Mouse (Mus musculus) kidney, adult 2 months (tissue): ENCODE data around the gene Wfdc12. TPM values are rescaled to one million over a fixed set of nuclear protein-coding genes. Genes with fewer than 3 reads are reported as not detected.

Source experiments
- DNase-seq: peaks from one replicate; pipeline ENCODE4 v3.0.0; 2021
- H3K27ac ChIP-seq: fragments of 200-500 bp; 2 replicates; pipeline ENCODE4 v1.5.1; 2012; ENCODE audit warnings: low read depth, low read length, control low read depth, inconsistent platforms; ENCODE audit not compliant: insufficient read depth
- H3K27me3 ChIP-seq: fragments of 200-500 bp; replicated peaks from 2 replicates; pipeline ENCODE4 v1.6.1; 2012; ENCODE audit warnings: mild to moderate bottlenecking, moderate library complexity, low read length, inconsistent platforms; ENCODE audit not compliant: control insufficient read depth, insufficient read depth
- H3K36me3 ChIP-seq: fragments of 200-500 bp; 2 replicates; pipeline ENCODE4 v1.6.1; 2012; ENCODE audit warnings: mild to moderate bottlenecking, moderate library complexity, low read length, inconsistent platforms; ENCODE audit not compliant: control insufficient read depth, insufficient read depth
- H3K4me1 ChIP-seq: fragments of 200-500 bp; 2 replicates; pipeline ENCODE4 v1.6.1; 2011; ENCODE audit warnings: low read length; ENCODE audit not compliant: control insufficient read depth, insufficient read depth
- H3K4me3 ChIP-seq: fragments of 200-500 bp; 2 replicates; pipeline ENCODE4 v1.5.1; 2011; ENCODE audit warnings: mild to moderate bottlenecking, low read depth, low read length, control low read depth; ENCODE audit not compliant: insufficient read depth
- CTCF ChIP-seq: fragments of 200-500 bp; conservative IDR thresholded peaks from 2 replicates; pipeline ENCODE4 v1.5.1; 2011; ENCODE audit warnings: low read depth, mild to moderate bottlenecking, control low read depth, low read length, moderate library complexity, mixed read lengths; ENCODE audit not compliant: insufficient read depth, insufficient read length
- POLR2A ChIP-seq: fragments of 200-500 bp; IDR thresholded peaks from one replicate; pipeline ENCODE4 v1.6.1; 2011; ENCODE audit warnings: low read depth, low read length, control low read depth
- WGBS: fragments of 180-500 bp; shearing (Covaris S2); methylation state at CpG from one replicate; pipeline ENCODE4 v1.1.7; 2018; 5-methylcytosine and 5-hydroxymethylcytosine counted together
- polyA plus RNA-seq: library from polyadenylated mRNA; depleted of rRNA; stranded (reverse); fragments of >200 nt; gene quantifications from 2 replicates; pipeline ENCODE4 v1.2.3, GENCODE M21; 2012; rRNA removed

The Wfdc12 gene
- polyA plus RNA-seq, 1 experiment: not detected

GRCm38 (mm10) chr2:164150086-164150760 lies 40.2 kb downstream of the Wfdc12 start:
- TF ChIP-seq POLR2A: no peak
- TF ChIP-seq CTCF: no peak
- no peak for DNase-seq
- Histone ChIP-seq H3K4me1 (no peaks in the 10 kb centered on the region), H3K36me3 (0 out of 2 replicates have a peak, but pooled peaks cover 3% of the 10 kb centered on the region), H3K27ac (no peak overlapping the region), H3K4me3 (no peak overlapping the region), H3K27me3 (no peaks in the 10 kb centered on the region)
- WGBS: 73% methylated on average over 14 of the region's 14 CpGs

DNA sequence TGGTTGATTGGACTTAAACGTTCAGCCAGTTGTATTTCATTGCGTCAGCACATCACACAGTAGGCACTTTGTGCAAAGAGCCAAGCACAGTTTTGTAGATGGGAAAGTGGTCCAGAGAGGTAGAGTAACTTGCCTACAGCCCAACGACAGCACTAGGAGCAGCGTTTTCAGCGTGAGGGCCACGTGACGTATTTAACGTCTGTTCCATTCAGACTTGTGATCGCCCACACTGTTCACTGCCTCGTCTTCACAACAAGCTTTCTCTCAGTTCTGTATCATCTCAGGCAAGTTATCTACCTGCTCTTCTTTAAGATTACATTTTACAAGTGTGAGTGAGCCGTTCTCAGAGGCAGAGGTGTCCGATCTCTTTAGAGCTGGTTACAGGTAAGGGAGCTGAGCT lies 43.9 kb downstream of the Wfdc12 start:
- Histone ChIP-seq H3K27me3 (no peaks in the 10 kb centered on the region), H3K4me1 (peaks cover 3% of the 10 kb centered on the region), H3K27ac (no peak overlapping the region), H3K4me3 (no peak overlapping the region), H3K36me3 (no peaks in the 10 kb centered on the region)
- no peak for DNase-seq
- 94% methylated on average over 12 of the region's 12 CpGs for WGBS
- TF ChIP-seq CTCF (no peak), POLR2A (no peak)

DNA sequence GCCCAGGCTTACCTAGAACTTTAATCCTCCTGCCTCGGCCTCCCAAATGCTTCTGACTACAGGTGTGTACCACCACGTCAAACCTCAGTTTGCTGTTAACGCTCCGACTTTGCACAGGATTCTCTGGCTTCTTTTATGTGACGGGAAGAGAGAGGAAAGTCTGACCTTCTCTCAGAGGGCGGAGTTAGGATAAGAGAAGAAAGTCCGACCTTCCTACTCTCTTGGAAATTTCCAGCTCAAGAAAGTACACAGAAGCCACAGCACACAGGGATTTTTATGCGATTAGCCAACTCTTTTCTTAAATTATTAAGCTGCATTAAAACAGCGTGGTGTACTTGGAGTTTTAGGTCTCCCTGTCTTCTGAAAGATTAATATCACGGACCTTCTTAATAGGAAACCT lies 45.9 kb downstream of the Wfdc12 start:
- Histone ChIP-seq H3K4me1 (peaks cover 3% of the 10 kb centered on the region), H3K36me3 (no peaks in the 10 kb centered on the region), H3K4me3 (no peak overlapping the region), H3K27ac (peak overlapping the region; percentile 84), H3K27me3 (no peaks in the 10 kb centered on the region)
- TF ChIP-seq CTCF: no peak
- no peak for TF ChIP-seq POLR2A
- DNase-seq: peak; percentile 54
- 32% methylated on average over 10 of the region's 10 CpGs for WGBS

DNA sequence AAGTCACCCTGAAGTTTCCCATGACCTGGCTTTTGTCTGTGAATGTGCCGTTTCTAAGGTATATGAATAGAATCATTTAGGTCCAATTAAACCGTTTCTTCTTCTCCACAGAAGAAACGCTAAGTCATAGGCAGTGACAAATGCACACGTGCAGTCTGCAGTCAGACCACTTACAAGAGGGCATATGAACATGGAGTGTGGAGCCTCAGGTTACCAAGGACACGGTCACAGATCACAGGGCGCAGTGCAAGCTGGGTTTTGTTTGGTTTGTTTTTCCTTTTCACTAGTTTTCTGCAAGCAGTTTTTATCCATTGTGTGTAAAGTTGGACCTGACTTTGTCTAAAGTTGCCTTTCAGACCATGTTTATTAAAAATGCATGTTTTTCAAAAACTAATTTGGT lies 46.4 kb downstream of the Wfdc12 start:
- WGBS: 27% methylated on average over 6 of the region's 6 CpGs
- H3K4me1 ChIP-seq: peaks cover 3% of the 10 kb centered on the region
- H3K4me3 ChIP-seq: no peak overlapping the region
- TF ChIP-seq CTCF (no peak), POLR2A (no peak)
- DNase-seq: peak; percentile 50
- H3K27ac ChIP-seq: peak overlapping the region; percentile 84
- H3K27me3 ChIP-seq: no peaks in the 10 kb centered on the region
- no peaks in the 10 kb centered on the region for H3K36me3 ChIP-seq

- Histone ChIP-seq H3K4me3 (no peak overlapping the region), H3K27me3 (no peaks in the 10 kb centered on the region), H3K4me1 (peaks cover 3% of the 10 kb centered on the region), H3K36me3 (no peaks in the 10 kb centered on the region), H3K27ac (peak overlapping the region; percentile 52)
- peak; percentile 5 for DNase-seq
- 74% methylated on average over 10 of the region's 10 CpGs for WGBS
- TF ChIP-seq POLR2A (no peak), CTCF (no peak)
Observed at GRCm38 (mm10) chr2:164142021-164142420, 48.4 kb downstream of the Wfdc12 start.

Other genes with a start within 250 kb of the Wfdc12 start
- 46.7 and 63.9 TPM in 2 replicates for gene Ywhab, start 195.6 kb downstream of the Wfdc12 start, polyA plus RNA-seq
- gene Pabpc1l, start 165.2 kb downstream of the Wfdc12 start, polyA plus RNA-seq: 3.2 and 3.7 TPM in 2 replicates
- gene Stk4, start 120.3 kb downstream of the Wfdc12 start, polyA plus RNA-seq: 10.4 and 13.0 TPM in 2 replicates
- 31.0 and 34.1 TPM in 2 replicates for gene Tomm34, start 119.4 kb downstream of the Wfdc12 start, polyA plus RNA-seq
- 0.36 and 0.48 TPM in 2 replicates for gene Kcns1, start 19.5 kb downstream of the Wfdc12 start, polyA plus RNA-seq
- gene Wfdc5, start 7.9 kb downstream of the Wfdc12 start, polyA plus RNA-seq: not detected in 2 replicates
- gene Wfdc15a, start 9.5 kb upstream of the Wfdc12 start, polyA plus RNA-seq: 0.20 TPM in 1 of 2 replicates, not detected in the other
- gene Wfdc15b, start 31.1 kb upstream of the Wfdc12 start, polyA plus RNA-seq: 492 and 557 TPM in 2 replicates
- not detected in 2 replicates for gene Svs2, start 47.9 kb upstream of the Wfdc12 start, polyA plus RNA-seq
- gene Svs3b, start 66.0 kb upstream of the Wfdc12 start, polyA plus RNA-seq: not detected in 2 replicates
- not detected in 2 replicates for gene Svs4, start 87.9 kb upstream of the Wfdc12 start, polyA plus RNA-seq
- gene Svs3a, start 98.7 kb upstream of the Wfdc12 start, polyA plus RNA-seq: not detected in 2 replicates
- not detected in 2 replicates for gene Svs6, start 126.1 kb upstream of the Wfdc12 start, polyA plus RNA-seq
- not detected in 2 replicates for gene Svs5, start 142.1 kb upstream of the Wfdc12 start, polyA plus RNA-seq
- gene Slpi, start 198.5 kb upstream of the Wfdc12 start, polyA plus RNA-seq: 3.0 and 4.6 TPM in 2 replicates
- 0.04 TPM in 1 of 2 replicates, not detected in the other for gene Rbpjl, start 212.5 kb upstream of the Wfdc12 start, polyA plus RNA-seq
- gene Matn4, start 214.6 kb upstream of the Wfdc12 start, polyA plus RNA-seq: 1.4 and 2.6 TPM in 2 replicates